Mouse (Mus musculus) hindbrain, embryonic 15.5 days (tissue): ENCODE results near the gene Plg. TPM values are rescaled to one million over a fixed set of nuclear protein-coding genes. Genes with fewer than 3 reads are reported as not detected.

Source experiments
- ATAC-seq: fragments of 200-750 bp; cut with Nextera tagmentation; 2 replicates; pipeline ENCODE4 v1.8.0; 2017; ENCODE audit warnings: low read depth, moderate number of reproducible peaks, moderate TSS enrichment; ENCODE audit not compliant: low FRiP score
- H3K27ac ChIP-seq: fragments of 300-500 bp; sonication (generic); replicated peaks from 2 replicates; pipeline ENCODE4 v1.5.1; 2015; ENCODE audit warnings: mild to moderate bottlenecking, inconsistent platforms
- H3K27me3 ChIP-seq: fragments of 300-500 bp; sonication (generic); 2 replicates; pipeline ENCODE4 v1.6.1; 2015; ENCODE audit warnings: control low read depth, inconsistent platforms
- H3K36me3 ChIP-seq: fragments of 300-500 bp; sonication (generic); 2 replicates; pipeline ENCODE4 v1.6.1; 2015; ENCODE audit warnings: control low read depth, inconsistent platforms
- H3K4me1 ChIP-seq: fragments of 300-500 bp; sonication (generic); replicated peaks from 2 replicates; pipeline ENCODE4 v1.6.1; 2015; ENCODE audit warnings: control low read depth, inconsistent platforms
- H3K4me2 ChIP-seq: fragments of 300-500 bp; sonication (generic); 2 replicates; pipeline ENCODE4 v1.6.1; 2015; ENCODE audit warnings: moderate library complexity, mild to moderate bottlenecking, inconsistent platforms
- H3K4me3 ChIP-seq: fragments of 300-500 bp; sonication (generic); 2 replicates; pipeline ENCODE4 v1.5.1; 2015; ENCODE audit warnings: mild to moderate bottlenecking, inconsistent platforms
- H3K9ac ChIP-seq: fragments of 300-500 bp; sonication (generic); 2 replicates; pipeline ENCODE4 v1.6.1; 2015; ENCODE audit warnings: inconsistent platforms
- H3K9me3 ChIP-seq: fragments of 300-500 bp; sonication (generic); 2 replicates; pipeline ENCODE4 v1.6.1; 2016; ENCODE audit warnings: control low read depth, inconsistent platforms
- WGBS: fragments of 180-500 bp; shearing (Covaris S2); methylation state at CpG from one replicate; pipeline ENCODE4 v1.1.7; 2015; 5-methylcytosine and 5-hydroxymethylcytosine counted together
- polyA plus RNA-seq: library from polyadenylated mRNA; unstranded; fragments of >200 nt; fragmentation: Nextera tagmentation; extraction: Ambion mirVana; gene quantifications from 2 replicates; pipeline ENCODE4 v1.2.1, GENCODE M21; 2015

Gene Plg
- polyA plus RNA-seq = 0.12 TPM in 1 of 2 replicates, not detected in the other

GRCm38 (mm10) chr17:12377981-12378705 is at the start of gene Plg:
Plg (plus strand) TSS chr17:12378608.
- Histone ChIP-seq H3K4me1 (0 out of 2 replicates have a peak, but pooled peaks cover 5% of the 10 kb centered on the region), H3K9me3 (no peaks in the 10 kb centered on the region), H3K36me3 (no peaks in the 10 kb centered on the region), H3K4me3 (no peak within 1 kb of the TSS), H3K27me3 (no peaks in the 10 kb centered on the region), H3K9ac (no peak within 1 kb of the TSS), H3K4me2 (no peak within 1 kb of the TSS), H3K27ac (no peak within 1 kb of the TSS)
- no peak for ATAC-seq
- 93% methylated on average over 11 of the region's 11 CpGs for WGBS

- Histone ChIP-seq H3K4me3 (no peak overlapping the region), H3K27ac (no peak overlapping the region), H3K4me1 (no peaks in the 10 kb centered on the region), H3K9me3 (no peaks in the 10 kb centered on the region), H3K27me3 (no peaks in the 10 kb centered on the region), H3K36me3 (no peaks in the 10 kb centered on the region), H3K4me2 (no peak overlapping the region), H3K9ac (no peak overlapping the region)
- no peak for ATAC-seq
- 67% methylated on average over 6 of the region's 6 CpGs for WGBS
Measured at GRCm38 (mm10) chr17:12335115-12335514, 43.3 kb upstream of the Plg start.

GRCm38 (mm10) chr17:12336073-12336868 is 42.1 kb upstream of the Plg start:
- Histone ChIP-seq H3K27ac (no peak overlapping the region), H3K36me3 (no peaks in the 10 kb centered on the region)

GRCm38 (mm10) chr17:12337156-12337555 is 41.3 kb upstream of the Plg start:
- WGBS = 84% methylated on average over 4 of the region's 4 CpGs
- H3K4me1 ChIP-seq = no peaks in the 10 kb centered on the region
- ATAC-seq = no peak
- no peak overlapping the region for H3K4me2 ChIP-seq
- no peak overlapping the region for H3K27ac ChIP-seq
- H3K9ac ChIP-seq = no peak overlapping the region
- no peaks in the 10 kb centered on the region for H3K27me3 ChIP-seq
- no peaks in the 10 kb centered on the region for H3K36me3 ChIP-seq
- H3K9me3 ChIP-seq = no peaks in the 10 kb centered on the region
- no peak overlapping the region for H3K4me3 ChIP-seq

More at GRCm38 (mm10) chr17:12336073-12336868, 42.1 kb upstream of the Plg start:
- Histone ChIP-seq H3K9ac (no peak overlapping the region), H3K4me2 (no peak overlapping the region), H3K27me3 (no peaks in the 10 kb centered on the region), H3K9me3 (no peaks in the 10 kb centered on the region), H3K4me1 (no peaks in the 10 kb centered on the region), H3K4me3 (no peak overlapping the region)
- ATAC-seq = no peak
- WGBS = 85% methylated on average over 19 of the region's 19 CpGs

- Histone ChIP-seq H3K4me2 (no peak overlapping the region), H3K4me3 (no peak overlapping the region), H3K27me3 (no peaks in the 10 kb centered on the region), H3K9ac (no peak overlapping the region), H3K27ac (no peak overlapping the region), H3K36me3 (no peaks in the 10 kb centered on the region), H3K9me3 (no peaks in the 10 kb centered on the region), H3K4me1 (no peaks in the 10 kb centered on the region)
- 79% methylated on average over 9 of the region's 9 CpGs for WGBS
- no peak for ATAC-seq
Measured at GRCm38 (mm10) chr17:12343702-12344376, 34.6 kb upstream of the Plg start.

GRCm38 (mm10) chr17:12347462-12347861 is 30.9 kb upstream of the Plg start:
- Histone ChIP-seq H3K4me2 (no peak overlapping the region), H3K4me3 (no peak overlapping the region), H3K9ac (no peak overlapping the region), H3K4me1 (no peaks in the 10 kb centered on the region), H3K9me3 (no peaks in the 10 kb centered on the region), H3K27me3 (no peaks in the 10 kb centered on the region), H3K27ac (no peak overlapping the region), H3K36me3 (no peaks in the 10 kb centered on the region)
- no peak for ATAC-seq
- 97% methylated on average over 1 of the region's 1 CpGs for WGBS

GRCm38 (mm10) chr17:12351564-12351963 is 26.8 kb upstream of the Plg start:
- no peaks in the 10 kb centered on the region for H3K9me3 ChIP-seq
- no peaks in the 10 kb centered on the region for H3K36me3 ChIP-seq
- ATAC-seq = no peak
- WGBS = 93% methylated on average over 6 of the region's 6 CpGs
- no peak overlapping the region for H3K27ac ChIP-seq
- H3K27me3 ChIP-seq = no peaks in the 10 kb centered on the region
- no peaks in the 10 kb centered on the region for H3K4me1 ChIP-seq
- H3K4me3 ChIP-seq = no peak overlapping the region
- no peak overlapping the region for H3K9ac ChIP-seq
- H3K4me2 ChIP-seq = no peak overlapping the region

GRCm38 (mm10) chr17:12352781-12353180 is 25.6 kb upstream of the Plg start:
- Histone ChIP-seq H3K27me3 (no peaks in the 10 kb centered on the region), H3K4me1 (no peaks in the 10 kb centered on the region), H3K4me2 (no peak overlapping the region), H3K4me3 (no peak overlapping the region), H3K9ac (no peak overlapping the region), H3K9me3 (no peaks in the 10 kb centered on the region), H3K27ac (no peak overlapping the region), H3K36me3 (no peaks in the 10 kb centered on the region)
- WGBS = 34% methylated on average over 1 of the region's 1 CpGs
- ATAC-seq = no peak

GRCm38 (mm10) chr17:12359876-12360275 is 18.5 kb upstream of the Plg start:
- H3K4me1 ChIP-seq = no peaks in the 10 kb centered on the region
- H3K9ac ChIP-seq = no peak overlapping the region
- no peaks in the 10 kb centered on the region for H3K36me3 ChIP-seq
- H3K27ac ChIP-seq = no peak overlapping the region
- H3K4me2 ChIP-seq = no peak overlapping the region
- WGBS = 89% methylated on average over 15 of the region's 15 CpGs
- no peak overlapping the region for H3K4me3 ChIP-seq
- ATAC-seq = no peak
- no peaks in the 10 kb centered on the region for H3K27me3 ChIP-seq
- H3K9me3 ChIP-seq = no peaks in the 10 kb centered on the region

- Histone ChIP-seq H3K27ac (no peak overlapping the region), H3K9me3 (no peaks in the 10 kb centered on the region), H3K36me3 (no peaks in the 10 kb centered on the region), H3K9ac (no peak overlapping the region), H3K4me2 (no peak overlapping the region), H3K27me3 (no peaks in the 10 kb centered on the region), H3K4me3 (no peak overlapping the region), H3K4me1 (no peaks in the 10 kb centered on the region)
- WGBS = 83% methylated on average over 11 of the region's 11 CpGs
- no peak for ATAC-seq
Measured at GRCm38 (mm10) chr17:12363601-12364425, 14.6 kb upstream of the Plg start.

GRCm38 (mm10) chr17:12364426-12364735 is 14.0 kb upstream of the Plg start:
- no peaks in the 10 kb centered on the region for H3K4me1 ChIP-seq
- no peaks in the 10 kb centered on the region for H3K36me3 ChIP-seq
- H3K9me3 ChIP-seq = no peaks in the 10 kb centered on the region
- no peak overlapping the region for H3K27ac ChIP-seq
- no peaks in the 10 kb centered on the region for H3K27me3 ChIP-seq
- H3K4me3 ChIP-seq = no peak overlapping the region
- ATAC-seq = no peak
- no peak overlapping the region for H3K9ac ChIP-seq
- WGBS = 48% methylated on average over 8 of the region's 8 CpGs
- no peak overlapping the region for H3K4me2 ChIP-seq
